Mouse (Mus musculus) MN1 (cell line): Measurements from ENCODE around the gene Mfn2.
A peak's percentile ranks its signal among the peaks of the same experiment; 100 is the strongest.
"Not testable (repeated sequence)": the region's sequence is repeated elsewhere in the genome, so short reads cannot be mapped to it uniquely, and the experiment has no call there.

Experiments
- DNase-seq: peaks from one replicate; pipeline ENCODE4 v3.0.0-alpha.2; 2016; ENCODE audit warnings: low spot score

The Mfn2 gene

DNA sequence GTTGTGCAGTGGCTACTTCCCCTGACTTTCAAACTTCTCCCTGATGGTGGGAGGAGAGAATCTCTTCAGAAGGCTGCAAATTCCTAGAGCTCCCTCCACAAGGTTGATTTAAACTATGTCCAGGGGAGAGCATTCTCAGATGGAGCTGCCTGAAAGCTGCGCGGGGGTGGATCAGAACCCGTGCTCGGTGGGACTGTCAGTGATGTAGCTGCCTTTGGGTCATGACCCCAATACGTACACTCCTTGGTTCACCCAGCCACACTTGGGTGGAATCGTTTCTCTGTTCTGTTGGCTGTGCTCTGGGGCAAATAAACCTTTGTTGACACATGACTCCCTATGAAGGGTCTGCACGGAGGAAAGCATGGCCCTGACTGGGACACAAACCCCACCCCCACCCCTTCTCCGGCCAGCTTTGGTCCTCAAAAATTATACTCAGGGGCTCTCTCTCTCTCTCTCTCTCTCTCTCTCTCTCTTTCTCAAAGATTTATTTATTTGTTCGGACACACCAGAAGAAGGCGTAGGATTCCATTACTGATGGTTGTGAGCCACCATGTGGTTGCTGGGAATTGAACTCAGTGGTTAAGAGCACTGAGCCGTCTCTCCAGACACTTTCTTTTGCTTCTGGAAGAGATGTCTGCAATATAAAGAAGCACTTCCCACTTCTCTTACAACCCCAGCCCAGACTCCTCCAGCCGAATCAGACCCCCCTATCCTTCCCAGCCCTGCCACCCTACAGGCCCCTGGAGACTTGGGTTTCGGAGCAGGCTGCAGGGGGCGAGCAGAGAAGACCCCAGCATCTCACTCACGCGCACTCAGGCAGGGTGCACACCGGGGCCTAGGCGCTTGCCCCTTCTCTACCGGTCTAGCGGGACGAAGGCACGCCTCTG is 36.7 kb downstream of the Mfn2 start:
- peak; percentile 47 for DNase-seq

DNA sequence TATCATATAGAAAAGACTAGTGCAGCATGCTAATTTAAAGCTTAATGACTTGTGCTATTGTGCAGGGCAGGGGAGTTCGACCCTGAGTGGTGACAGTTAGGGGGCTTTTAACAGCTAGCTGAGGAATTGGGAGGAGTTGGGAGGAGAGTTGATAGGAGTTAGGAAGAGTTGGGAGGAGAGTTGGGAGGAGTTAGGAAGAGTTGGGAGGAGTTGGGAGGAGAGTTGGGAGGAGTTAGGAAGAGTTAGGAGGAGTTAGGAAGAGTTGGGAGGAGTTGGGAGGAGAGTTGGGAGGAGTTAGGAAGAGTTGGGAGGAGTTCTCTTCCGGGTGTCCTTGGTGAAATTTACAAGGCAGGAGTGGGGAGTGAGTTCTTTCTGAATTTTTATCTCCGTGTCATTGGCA is 37.7 kb downstream of the Mfn2 start:
- DNase-seq = not testable (repeated sequence)

- no peak for DNase-seq
These were observed 38.4 kb downstream of the Mfn2 start for GRCm38 (mm10) chr4:147866056-147866455.

DNA sequence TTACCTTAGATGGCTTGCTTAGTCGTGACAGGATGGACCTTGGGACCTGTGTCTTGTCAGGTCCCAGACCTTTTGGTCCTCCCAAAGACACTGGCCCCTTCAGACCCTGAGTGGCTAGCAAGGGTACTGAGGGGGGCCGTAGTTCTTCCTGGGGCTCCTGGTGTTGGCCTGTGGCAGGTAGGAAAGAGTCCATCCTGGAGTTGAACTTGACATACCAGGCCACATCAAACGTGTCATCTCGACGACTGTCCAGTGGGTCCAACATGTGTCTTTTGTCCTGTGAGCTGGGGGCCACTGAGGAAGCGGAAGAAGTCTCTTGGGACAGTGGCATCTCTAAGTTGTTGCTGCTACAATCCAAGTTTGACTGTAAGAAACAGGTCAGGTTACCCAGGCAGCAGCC is 38.9 kb downstream of the Mfn2 start:
- no peak for DNase-seq

- DNase-seq = no peak
These were observed 42.5 kb downstream of the Mfn2 start for GRCm38 (mm10) chr4:147862051-147862450.

DNA sequence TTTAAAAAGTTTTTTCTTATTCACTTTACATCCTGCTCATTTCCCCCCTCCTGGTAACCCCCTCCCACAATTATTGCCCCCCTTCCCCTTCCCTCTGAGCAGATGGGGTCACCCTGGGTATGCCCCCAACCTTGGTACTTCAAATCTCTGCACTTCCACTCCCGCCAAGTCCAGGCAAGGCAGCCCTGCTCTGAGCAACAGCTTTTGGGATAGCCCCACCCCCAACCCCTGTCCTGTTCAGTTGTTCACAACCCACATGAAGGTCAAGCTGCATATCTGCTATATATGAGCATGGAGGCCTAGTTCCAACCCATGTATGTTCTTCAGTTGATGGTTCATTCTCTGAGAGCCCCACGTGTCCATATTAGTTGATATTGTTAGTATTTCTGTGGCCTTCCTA is 53.7 kb downstream of the Mfn2 start:
- no peak for DNase-seq

- DNase-seq = no peak
These were observed 55.9 kb downstream of the Mfn2 start for GRCm38 (mm10) chr4:147848584-147848991.

DNA sequence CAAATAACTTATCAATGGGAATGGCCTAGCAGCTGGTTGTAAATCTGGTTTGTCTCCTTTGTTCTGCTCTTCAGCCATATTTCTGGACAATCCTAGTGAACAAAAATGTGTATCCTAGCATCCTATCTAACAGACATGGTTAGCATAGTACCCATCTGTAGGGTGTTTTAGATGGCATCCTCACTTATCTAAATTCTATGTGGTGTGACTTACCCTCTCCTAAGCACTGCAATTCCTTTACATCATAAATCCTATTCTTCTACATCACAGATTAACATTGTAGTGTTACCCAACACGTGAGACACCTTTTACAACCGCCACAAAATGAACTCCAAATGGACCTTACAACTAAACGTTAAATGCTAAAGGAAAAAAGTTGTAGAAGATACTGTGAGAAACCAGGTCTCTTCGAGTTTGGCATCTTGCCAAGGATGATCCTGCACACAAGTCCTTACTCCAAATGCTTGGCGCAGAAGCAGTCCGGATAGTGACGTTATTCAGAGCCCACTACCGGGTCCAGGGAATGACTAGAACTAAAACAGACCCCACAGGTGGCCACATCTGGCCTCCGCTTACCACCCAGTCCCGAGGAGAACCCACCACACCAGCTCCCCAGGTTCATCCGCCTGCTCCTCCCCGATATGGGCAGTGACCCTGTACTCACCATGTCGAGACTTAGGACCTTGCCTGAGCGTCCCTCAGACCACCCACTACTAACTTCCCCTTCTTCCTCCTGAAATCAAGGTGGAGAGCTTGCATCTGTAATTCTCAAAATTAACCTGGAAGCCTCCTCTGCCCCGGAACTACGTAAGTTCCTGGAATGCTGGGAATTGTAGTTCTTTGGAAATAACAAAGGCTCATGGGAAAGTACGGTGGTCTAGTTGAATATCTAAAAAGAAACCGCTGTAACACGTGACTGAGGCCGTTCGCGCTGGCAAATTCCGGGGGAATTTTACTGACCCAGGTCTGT is 56.6 kb downstream of the Mfn2 start, which contains the start of gene Zfp933:
Gene Zfp933, minus strand, starts transcription at position 753 of the 970 bp plus-strand sequence.
- DNase-seq = peak; percentile 93

DNA sequence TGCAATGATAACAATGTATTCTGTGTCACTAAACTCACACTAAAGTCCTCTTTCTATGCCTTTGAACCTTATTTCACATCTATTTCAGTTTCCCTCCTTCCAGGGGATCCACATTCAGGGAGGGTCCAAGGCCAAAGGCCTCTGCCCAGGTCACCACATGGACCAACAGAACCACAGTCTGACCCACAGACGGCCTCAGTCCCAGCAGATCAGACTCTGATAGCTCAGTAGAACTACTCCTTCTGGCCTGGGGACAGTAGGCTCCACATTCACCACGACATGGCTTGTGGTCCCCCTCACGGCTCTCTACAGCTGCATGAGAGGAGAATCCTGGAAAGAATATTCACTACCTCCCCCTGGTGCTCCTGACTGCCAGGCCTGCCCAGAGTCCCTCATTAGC is 61.6 kb downstream of the Mfn2 start:
- DNase-seq = no peak

DNA sequence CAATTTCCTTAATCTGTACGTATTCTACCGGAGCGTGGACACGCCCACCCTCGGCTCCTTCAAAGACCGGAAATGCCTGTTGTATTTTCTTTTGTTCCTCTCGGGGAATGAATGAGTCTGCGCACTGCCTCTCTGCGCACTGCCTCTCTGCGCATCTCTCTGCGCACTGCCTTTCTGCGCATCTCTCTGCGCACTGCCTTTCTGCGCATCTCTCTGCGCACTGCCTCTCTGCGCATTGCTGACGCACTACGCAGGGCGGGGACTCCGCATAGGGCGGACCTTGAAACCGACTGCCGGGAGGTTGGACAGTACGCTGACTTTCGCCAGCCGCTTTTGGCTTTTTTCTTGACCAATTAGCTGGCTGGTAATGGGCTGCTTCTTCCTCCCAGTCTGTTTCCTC is 65.2 kb downstream of the Mfn2 start:
- not testable (repeated sequence) for DNase-seq

DNA sequence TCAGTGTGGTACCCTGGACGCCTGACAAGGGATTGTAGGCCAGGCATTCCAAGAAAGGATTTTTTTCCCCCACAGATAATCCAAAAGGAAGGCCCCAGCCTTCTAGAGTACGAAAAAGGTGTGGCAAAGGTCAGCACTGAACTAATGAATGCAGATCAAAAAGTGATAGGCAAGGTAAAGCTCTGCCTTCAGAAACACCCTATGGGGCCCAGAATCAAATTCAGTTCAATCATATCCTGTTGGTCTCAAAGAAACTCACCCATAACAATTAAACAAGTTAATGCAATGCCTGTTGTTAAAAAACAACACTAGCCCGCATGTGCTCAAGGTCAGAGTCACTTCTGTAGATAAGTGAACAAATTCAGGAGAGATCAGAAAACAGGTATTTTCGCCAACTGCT is 80.1 kb downstream of the Mfn2 start:
- DNase-seq = no peak
